Mouse (Mus musculus) midbrain, embryonic 10.5 days (tissue): ENCODE results near the gene Tubg2. TPM values are rescaled to one million over a fixed set of nuclear protein-coding genes. Genes with fewer than 3 reads are reported as not detected.

Experiments used
- DNase-seq: peaks from one replicate; pipeline ENCODE4 v3.0.0-alpha.2; 2017; ENCODE audit warnings: low spot score
- H3K27ac ChIP-seq: fragments of 300-500 bp; sonication (generic); replicated peaks from 2 replicates; pipeline ENCODE4 v1.5.1; 2016; ENCODE audit warnings: mild to moderate bottlenecking
- H3K27me3 ChIP-seq: fragments of 300-500 bp; sonication (generic); 2 replicates; pipeline ENCODE4 v1.6.1; 2016; ENCODE audit warnings: low read depth, mild to moderate bottlenecking; ENCODE audit not compliant: poor library complexity, severe bottlenecking
- H3K36me3 ChIP-seq: fragments of 300-500 bp; sonication (generic); 2 replicates; pipeline ENCODE4 v1.6.1; 2016; ENCODE audit warnings: mild to moderate bottlenecking, moderate library complexity
- H3K4me1 ChIP-seq: fragments of 300-500 bp; sonication (generic); 2 replicates; pipeline ENCODE4 v1.6.1; 2016
- H3K4me3 ChIP-seq: fragments of 300-500 bp; sonication (generic); 2 replicates; pipeline ENCODE4 v1.5.1; 2016; ENCODE audit warnings: mild to moderate bottlenecking, moderate library complexity
- H3K9me3 ChIP-seq: fragments of 300-500 bp; sonication (generic); replicated peaks from 2 replicates; pipeline ENCODE4 v1.6.1; 2016; ENCODE audit warnings: mild to moderate bottlenecking
- WGBS: fragments of 180-500 bp; shearing (Covaris S2); methylation state at CpG from one replicate; pipeline ENCODE4 v1.1.7; 2016; 5-methylcytosine and 5-hydroxymethylcytosine counted together
- polyA plus RNA-seq: library from polyadenylated mRNA; unstranded; fragments of >200 nt; fragmentation: Nextera tagmentation; extraction: Ambion mirVana; gene quantifications from 2 replicates; pipeline ENCODE4 v1.2.1, GENCODE M21; 2016

The Tubg2 gene
- polyA plus RNA-seq, 1 experiment from 2014 or later = 2.1 TPM

- DNase-seq = peak; percentile 98
- Histone ChIP-seq H3K27me3 (peaks cover 91% of the 10 kb centered on the region), H3K4me3 (peak within 1 kb of the TSS; percentile 62), H3K9me3 (no peaks in the 10 kb centered on the region), H3K27ac (peak within 1 kb of the TSS; percentile 79), H3K36me3 (peaks cover 16% of the 10 kb centered on the region), H3K4me1 (peaks cover 68% of the 10 kb centered on the region)
- under 1% methylated on average over 49 of the region's 50 CpGs for WGBS
Measured at GRCm38 (mm10) chr11:101170811-101171610, 15.3 kb downstream of the Tubg2 start, which contains the start of gene Plekhh3. TSS of gene Plekhh3 (minus strand) at chr11:101171351.

DNA sequence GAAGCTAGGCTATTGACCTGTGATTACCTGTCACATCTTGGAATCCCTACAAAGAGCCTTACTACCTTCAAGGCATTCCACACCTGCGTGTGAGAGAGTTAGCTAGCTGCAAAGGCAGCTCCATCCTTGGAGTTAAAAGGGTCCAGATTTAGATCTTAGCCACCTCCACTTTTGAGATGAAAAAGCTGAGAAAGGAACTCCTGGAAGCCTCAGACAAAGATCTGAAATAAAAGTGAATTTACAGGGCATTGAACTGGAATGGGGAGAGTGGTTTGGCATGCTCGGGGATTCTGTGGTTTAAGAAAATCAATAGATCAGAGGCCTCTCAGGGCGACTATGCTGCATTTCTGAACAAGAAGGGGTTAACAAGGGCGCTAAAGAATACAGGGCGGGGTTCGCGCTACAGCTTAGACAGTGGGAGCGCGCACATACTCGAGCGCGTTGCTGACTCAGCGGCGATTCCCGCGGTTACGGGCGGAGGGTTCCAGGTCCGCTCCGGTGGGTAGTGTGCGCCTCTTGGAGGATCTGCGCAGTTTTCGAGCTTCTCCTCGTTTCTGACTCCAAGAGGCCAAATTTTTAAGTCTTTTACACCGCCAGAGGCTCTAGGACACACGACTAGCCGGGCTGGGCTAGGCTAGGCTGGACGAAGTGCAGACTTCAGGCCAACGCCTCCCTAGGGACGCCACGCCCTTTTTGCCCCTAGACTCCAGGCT lies 16.2 kb downstream of the Tubg2 start:
- under 1% methylated on average over 31 of the region's 31 CpGs for WGBS
- Histone ChIP-seq H3K27ac (peak overlapping the region; percentile 79), H3K4me1 (peaks cover 77% of the 10 kb centered on the region), H3K9me3 (no peaks in the 10 kb centered on the region), H3K4me3 (peak overlapping the region; percentile 62), H3K36me3 (peaks cover 11% of the 10 kb centered on the region), H3K27me3 (peaks cover 91% of the 10 kb centered on the region)
- peak; percentile 78 for DNase-seq

- peak overlapping the region; percentile 79 for H3K27ac ChIP-seq
- H3K9me3 ChIP-seq = no peaks in the 10 kb centered on the region
- peaks cover 82% of the 10 kb centered on the region for H3K4me1 ChIP-seq
- peaks cover 5% of the 10 kb centered on the region for H3K36me3 ChIP-seq
- peak overlapping the region; percentile 62 for H3K4me3 ChIP-seq
- DNase-seq = no peak
- peaks cover 91% of the 10 kb centered on the region for H3K27me3 ChIP-seq
- WGBS = 10% methylated on average over 5 of the region's 5 CpGs
Measured at GRCm38 (mm10) chr11:101172434-101172815, 16.7 kb downstream of the Tubg2 start.

- Histone ChIP-seq H3K4me1 (peaks cover 89% of the 10 kb centered on the region), H3K4me3 (peak overlapping the region; percentile 52), H3K36me3 (no peaks in the 10 kb centered on the region), H3K27ac (no peak overlapping the region), H3K9me3 (no peaks in the 10 kb centered on the region), H3K27me3 (peaks cover 91% of the 10 kb centered on the region)
- no peak for DNase-seq
- WGBS = 5% methylated on average over 11 of the region's 11 CpGs
Measured at GRCm38 (mm10) chr11:101173112-101173511, 17.4 kb downstream of the Tubg2 start.

GRCm38 (mm10) chr11:101173631-101174388 lies 18.1 kb downstream of the Tubg2 start:
- Histone ChIP-seq H3K9me3 (no peaks in the 10 kb centered on the region), H3K36me3 (no peaks in the 10 kb centered on the region), H3K4me3 (peak overlapping the region; percentile 52), H3K4me1 (peaks cover 92% of the 10 kb centered on the region), H3K27ac (peak overlapping the region; percentile 76), H3K27me3 (peaks cover 91% of the 10 kb centered on the region)
- 1% methylated on average over 61 of the region's 61 CpGs for WGBS
- peak; percentile 89 for DNase-seq

DNA sequence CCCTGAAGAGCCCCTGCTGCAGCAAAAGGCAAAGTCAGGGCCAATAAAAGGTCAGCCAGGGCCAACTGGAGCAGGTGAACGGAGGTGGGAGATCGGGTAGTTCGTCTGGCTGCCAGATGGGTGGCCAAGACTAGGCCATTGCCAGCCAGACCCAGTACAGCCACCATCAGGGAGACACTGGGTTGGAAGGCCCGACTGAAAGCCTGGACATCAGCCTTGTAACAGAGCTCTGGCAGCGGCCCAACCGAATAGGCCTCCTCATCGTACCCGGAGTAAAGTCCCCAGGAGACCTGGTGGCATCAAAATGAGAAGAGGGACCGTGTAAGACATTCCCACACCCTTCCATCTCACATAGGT lies 18.7 kb downstream of the Tubg2 start:
- Histone ChIP-seq H3K9me3 (no peaks in the 10 kb centered on the region), H3K4me1 (peaks cover 88% of the 10 kb centered on the region), H3K27ac (peak overlapping the region; percentile 76), H3K4me3 (peak overlapping the region; percentile 52), H3K36me3 (no peaks in the 10 kb centered on the region), H3K27me3 (peaks cover 91% of the 10 kb centered on the region)
- WGBS = 31% methylated on average over 9 of the region's 9 CpGs
- no peak for DNase-seq

- Histone ChIP-seq H3K27ac (peak within 1 kb of the TSS; percentile 76), H3K27me3 (peaks cover 89% of the 10 kb centered on the region), H3K9me3 (no peaks in the 10 kb centered on the region), H3K36me3 (no peaks in the 10 kb centered on the region), H3K4me1 (peaks cover 81% of the 10 kb centered on the region), H3K4me3 (peak within 1 kb of the TSS; percentile 52)
- 23% methylated on average over 14 of the region's 14 CpGs for WGBS
- DNase-seq = no peak
Measured at GRCm38 (mm10) chr11:101174851-101175628, 19.3 kb downstream of the Tubg2 start, which contains the start of gene Ccr10. TSS of gene Ccr10 (minus strand) at chr11:101175443.

DNA sequence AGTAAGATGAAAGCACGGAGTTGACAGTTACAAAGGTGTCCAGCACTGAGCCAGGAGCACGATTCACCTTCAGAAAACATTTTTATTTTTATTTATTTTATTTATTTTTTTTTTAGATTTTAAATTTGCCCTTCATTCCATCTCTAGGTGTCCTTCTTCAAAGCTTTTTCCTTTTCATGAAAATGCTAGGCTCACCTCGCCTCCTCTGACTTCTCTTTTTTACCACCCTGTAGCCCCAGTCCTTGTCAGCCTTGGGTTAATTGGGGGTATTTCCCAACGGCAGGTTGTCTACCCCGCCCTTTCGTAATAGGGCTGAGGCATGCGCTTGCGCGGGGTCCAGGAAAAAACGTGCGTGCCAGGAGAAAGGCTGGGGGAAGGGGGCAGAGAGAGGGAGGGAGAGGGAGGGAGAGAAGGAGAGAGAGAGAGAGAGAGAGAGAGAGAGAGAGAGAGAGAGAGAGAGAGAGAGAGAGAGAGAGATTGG lies 20.0 kb downstream of the Tubg2 start:
- Histone ChIP-seq H3K27me3 (peaks cover 89% of the 10 kb centered on the region), H3K27ac (no peak overlapping the region; the same call in 1 of the 2 replicates)
- WGBS = 10% methylated on average over 11 of the region's 11 CpGs

GRCm38 (mm10) chr11:101176117-101176691 lies 20.5 kb downstream of the Tubg2 start:
- Histone ChIP-seq H3K4me3 (peak overlapping the region; percentile 48), H3K4me1 (peaks cover 76% of the 10 kb centered on the region), H3K27ac (peak overlapping the region; percentile 39; the same call in 1 of the 2 replicates), H3K9me3 (no peaks in the 10 kb centered on the region), H3K27me3 (peaks cover 86% of the 10 kb centered on the region), H3K36me3 (no peaks in the 10 kb centered on the region)
- DNase-seq = peak; percentile 57
- WGBS = under 1% methylated on average over 25 of the region's 25 CpGs

More for the DNA sequence above, 20.0 kb downstream of the Tubg2 start:
- Histone ChIP-seq H3K4me1 (peaks cover 80% of the 10 kb centered on the region), H3K36me3 (no peaks in the 10 kb centered on the region), H3K4me3 (peak overlapping the region; percentile 48), H3K9me3 (no peaks in the 10 kb centered on the region)
- no peak for DNase-seq

DNA sequence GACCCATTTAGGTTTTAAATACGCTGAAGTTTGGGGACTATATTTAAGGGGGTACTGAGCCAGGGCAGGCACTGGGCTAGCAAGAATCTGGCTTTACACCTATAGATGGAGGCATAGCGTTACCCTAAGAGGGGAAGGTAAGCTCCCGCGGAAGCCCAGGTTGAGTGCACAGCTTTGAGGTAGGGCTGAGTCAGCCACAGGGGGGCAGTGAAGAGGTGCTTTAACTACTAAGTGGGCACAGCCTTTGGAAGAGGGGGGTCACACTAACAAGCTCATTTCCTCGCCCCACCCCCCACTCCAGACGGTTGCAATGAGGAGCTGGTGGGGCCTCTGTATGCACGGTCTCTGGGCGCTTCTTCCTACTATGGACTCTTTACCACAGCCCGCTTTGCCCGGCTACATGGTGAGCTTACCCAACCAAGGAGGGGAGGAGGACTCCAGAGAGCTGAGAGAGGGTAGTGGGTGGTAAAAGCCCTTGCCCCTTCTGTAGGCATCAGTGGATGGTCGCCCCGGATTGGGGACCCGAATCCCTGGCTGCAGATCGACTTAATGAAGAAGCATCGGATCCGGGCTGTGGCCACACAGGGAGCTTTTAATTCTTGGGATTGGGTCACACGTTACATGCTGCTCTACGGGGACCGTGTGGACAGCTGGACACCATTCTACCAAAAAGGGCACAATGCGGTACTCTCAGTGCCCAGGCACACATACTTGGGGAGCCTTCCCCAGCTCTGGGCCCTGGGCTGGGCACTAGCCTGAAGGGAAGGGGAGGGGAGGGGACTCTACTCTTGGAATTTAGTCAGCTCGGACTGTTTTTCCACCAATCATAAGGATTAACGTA lies 21.4 kb downstream of the Tubg2 start:
- WGBS = 28% methylated on average over 22 of the region's 22 CpGs
- peak overlapping the region; percentile 48 for H3K4me3 ChIP-seq
- peaks cover 88% of the 10 kb centered on the region for H3K27me3 ChIP-seq
- peaks cover 67% of the 10 kb centered on the region for H3K4me1 ChIP-seq
- H3K36me3 ChIP-seq = no peaks in the 10 kb centered on the region
- no peaks in the 10 kb centered on the region for H3K9me3 ChIP-seq
- H3K27ac ChIP-seq = no peak overlapping the region
- no peak for DNase-seq
